Mouse (Mus musculus) ovary, postnatal 36 days (tissue): Measurements from ENCODE around the gene 4930402K13Rik.
"Not testable (repeated sequence)": the region's sequence is repeated elsewhere in the genome, so short reads cannot be mapped to it uniquely, and the experiment has no call there.

ENCODE experiments used
- DNase-seq: peaks from one replicate; pipeline ENCODE4 v3.0.0; 2022; ENCODE audit warnings: low spot score, mixed read lengths

The 4930402K13Rik gene

DNA sequence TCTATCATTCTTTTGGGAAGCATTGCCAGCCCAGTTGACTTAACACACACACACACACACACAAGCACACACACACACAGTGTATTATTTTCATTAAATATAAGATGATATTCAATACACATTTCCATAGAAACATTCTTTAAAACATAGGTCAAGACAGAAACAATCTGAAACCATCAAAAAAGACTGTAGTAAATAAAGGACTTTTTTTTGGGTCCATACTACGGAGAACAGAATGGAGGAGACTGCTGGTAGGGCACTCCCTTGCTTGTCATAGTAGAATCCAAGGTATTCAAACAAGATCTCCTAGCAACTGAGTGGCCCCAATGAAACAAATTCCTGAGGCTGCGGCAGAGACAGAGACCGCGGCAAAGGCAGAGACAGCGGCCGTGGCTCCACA is at the start of gene 4930402K13Rik:
TSS of gene 4930402K13Rik (plus strand) at position 301 of the 400 bp plus-strand sequence.
- no peak for DNase-seq

DNA sequence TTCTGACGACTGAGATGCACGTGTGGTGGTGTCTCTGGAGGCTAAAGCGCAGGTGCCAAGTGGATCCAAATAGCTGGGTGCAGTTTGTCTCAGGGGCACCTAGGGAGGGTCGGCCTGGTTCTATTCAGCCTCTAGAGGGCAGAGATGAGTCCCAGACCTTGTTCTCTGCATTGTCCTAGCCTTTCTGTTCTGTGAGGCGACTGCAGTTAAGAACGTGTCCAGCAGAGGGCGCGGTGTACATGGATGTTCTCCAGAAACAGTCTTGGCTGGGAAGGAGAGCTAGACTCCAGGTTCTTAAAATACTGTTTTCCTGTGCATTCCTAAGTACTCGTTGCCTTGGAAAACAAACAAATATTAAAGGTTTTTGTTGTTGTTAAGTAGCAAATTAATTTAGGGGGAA is 43.4 kb upstream of the 4930402K13Rik start:
- peak; percentile 82 for DNase-seq

GRCm38 (mm10) chrX:9062101-9062500 is 42.3 kb upstream of the 4930402K13Rik start:
- no peak for DNase-seq

GRCm38 (mm10) chrX:9062715-9063114 is 41.6 kb upstream of the 4930402K13Rik start, which contains the start of gene Fthl17f:
Fthl17f (plus strand) TSS chrX:9063015.
- DNase-seq, result not testable (repeated sequence)

GRCm38 (mm10) chrX:9077699-9078098 is 26.7 kb upstream of the 4930402K13Rik start:
- DNase-seq, result peak; percentile 46

DNA sequence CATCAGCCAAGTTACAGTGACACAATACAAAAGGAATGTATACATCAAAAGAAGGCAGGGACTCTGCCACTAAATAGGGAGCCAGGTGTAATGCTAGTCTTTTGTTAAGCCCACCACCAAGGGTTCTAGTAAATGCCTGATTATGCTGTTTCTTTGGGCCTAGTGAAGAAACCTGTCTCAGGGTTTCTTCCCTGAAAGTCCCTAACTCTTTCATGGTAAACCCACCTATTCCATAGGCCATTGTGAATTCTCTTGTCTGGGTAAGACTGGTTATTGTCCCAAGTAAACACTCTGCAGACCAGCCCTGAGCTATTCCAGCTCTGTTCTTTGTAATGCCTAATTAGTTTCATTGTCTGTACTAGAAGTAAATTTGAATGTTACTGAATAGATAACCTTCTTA is 9.3 kb upstream of the 4930402K13Rik start:
- not testable (repeated sequence) for DNase-seq

DNA sequence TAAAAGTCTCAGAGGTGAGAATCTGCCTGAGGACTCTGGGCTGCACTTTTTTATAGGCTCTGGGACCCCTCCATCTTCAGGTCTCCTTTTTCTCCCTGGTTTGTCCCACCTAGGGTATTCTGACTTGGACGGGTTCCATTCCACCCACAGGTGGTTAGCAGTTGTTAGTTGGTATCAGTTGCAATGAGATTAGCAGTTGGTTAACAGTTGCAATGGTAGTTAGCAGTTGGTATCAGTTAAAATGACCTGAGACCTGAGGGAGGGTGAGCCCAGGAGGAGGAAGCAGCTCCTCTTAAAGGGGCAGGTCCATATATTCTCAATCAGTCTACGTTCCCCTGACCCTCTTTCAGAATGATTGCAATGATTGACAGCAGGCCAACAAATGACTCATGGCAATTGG is 6.0 kb downstream of the 4930402K13Rik start:
- DNase-seq, result no peak

DNA sequence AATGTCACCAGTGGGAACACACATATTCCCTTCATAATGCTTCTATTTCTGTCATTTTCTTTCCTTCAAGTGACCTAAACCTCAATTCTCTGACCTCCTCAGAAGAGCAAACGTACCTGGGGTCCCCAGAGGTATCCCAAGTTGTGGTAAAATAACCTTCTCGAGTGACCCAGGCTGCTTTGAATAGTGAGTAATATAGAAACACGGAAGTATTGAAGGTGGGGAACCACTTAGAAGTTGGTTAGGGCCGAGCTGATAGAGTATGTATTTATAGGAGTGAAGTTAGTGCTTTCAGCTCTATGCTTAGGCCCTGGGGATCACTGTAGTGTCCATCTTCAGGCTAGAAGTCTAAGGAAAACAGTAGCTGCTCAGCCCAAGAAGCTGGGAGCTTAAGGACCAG is 20.6 kb downstream of the 4930402K13Rik start:
- no peak for DNase-seq

GRCm38 (mm10) chrX:9128317-9128831 is 24.0 kb downstream of the 4930402K13Rik start:
- no peak for DNase-seq

GRCm38 (mm10) chrX:9139290-9139948 is 35.1 kb downstream of the 4930402K13Rik start:
- no peak for DNase-seq

GRCm38 (mm10) chrX:9142669-9143068 is 38.3 kb downstream of the 4930402K13Rik start:
- no peak for DNase-seq
